Comparison of ENCODE assay signal across 9 mouse cellular contexts in the genomic region with DNA sequence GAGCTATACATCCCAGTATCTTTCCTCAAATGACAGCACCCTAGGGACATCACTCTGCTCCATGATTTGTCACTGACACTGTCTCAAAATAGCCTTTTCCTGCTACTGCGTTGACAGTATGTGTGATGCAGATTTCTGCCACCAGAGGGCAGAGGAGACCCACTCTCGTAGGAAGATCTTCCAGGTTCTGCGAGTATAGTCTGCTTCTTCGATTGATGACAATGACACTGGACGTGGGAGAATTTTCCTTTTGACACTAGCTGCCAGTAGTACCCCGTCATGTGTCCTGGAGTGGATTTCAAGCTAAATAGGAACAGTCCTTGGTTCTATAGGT. TPM values are rescaled to one million over a fixed set of nuclear protein-coding genes. Genes with fewer than 3 reads are reported as not detected.
DNase-seq lines count a peak whose midpoint lies in the region; ATAC-seq and TF ChIP-seq lines count a peak whose summit lies in the region.
"Had no signal": no experiment of that assay in that cellular context is flagged by ENCODE, and none has a peak within 500 bp of the region (broad histone marks: within the 10 kb centered on the region; RNA-seq: fewer than 3 reads in every experiment).

No protein-coding gene starts in this region.

- peak; percentile 33 for DNase-seq in G1E (ENCODE audit: low spot score)
- DNase-seq in adrenal gland, postnatal 25 days = peak; percentile 61
- DNase-seq in embryonic facial prominence, embryonic 10.5 days (ENCODE audit: low spot score) = peak; percentile 78
- DNase-seq in kidney, postnatal 36 days = peak; percentile 43 to 89
- peak; percentile 71 for DNase-seq in liver, postnatal 0 days
- peak; percentile 33 for DNase-seq in ovary, postnatal 14 days (ENCODE audit: low spot score)
- DNase-seq in T-cell, adult 2 months (ENCODE audit: low spot score) = no peak

- ATAC-seq in G1E (ENCODE audit: extremely low read depth, insufficient number of reproducible peaks, low FRiP score, poor library complexity, severe bottlenecking) = peak; percentile 63
- ATAC-seq in heart, embryonic 12.5 days (ENCODE audit: insufficient number of reproducible peaks, low FRiP score) = peak; percentile 39; the same call in 1 of the 2 replicates
- ATAC-seq in liver, postnatal 0 days = no peak

- no peaks in the 10 kb centered on the region for H3K27me3 ChIP-seq in G1E (ENCODE audit: insufficient read depth, low read length)
- no peaks in the 10 kb centered on the region for H3K27me3 ChIP-seq in embryonic facial prominence, embryonic 10.5 days (replicated peaks; ENCODE audit: low read depth, poor library complexity, severe bottlenecking)
- no peaks in the 10 kb centered on the region for H3K27me3 ChIP-seq in heart, embryonic 12.5 days (replicated peaks)
- H3K27me3 ChIP-seq in liver, postnatal 0 days (ENCODE audit: insufficient read depth, low read length) = no peaks in the 10 kb centered on the region
- H3K27me3 ChIP-seq: lung, embryonic 15.5 days had no signal

- H3K4me1 ChIP-seq in G1E (ENCODE audit: insufficient read depth, low read depth, low read length) = no peaks in the 10 kb centered on the region
- H3K4me1 ChIP-seq in embryonic facial prominence, embryonic 10.5 days = no peaks in the 10 kb centered on the region
- 0 out of 2 replicates have a peak, but pooled peaks cover 4% of the 10 kb centered on the region for H3K4me1 ChIP-seq in heart, embryonic 12.5 days (replicated peaks)
- no peaks in the 10 kb centered on the region for H3K4me1 ChIP-seq in liver, postnatal 0 days (ENCODE audit: insufficient read depth)
- H3K4me1 ChIP-seq: lung, embryonic 15.5 days had no signal

- TF ChIP-seq CTCF in G1E (IDR thresholded peaks at IDR 0.05; ENCODE audit: low read depth, low read length) = peak; percentile 82
- peak; percentile 93 for TF ChIP-seq CTCF in liver, postnatal 0 days (IDR thresholded peaks at IDR 0.05; ENCODE audit: low read depth)

- TF ChIP-seq EP300 in liver, postnatal 0 days (IDR thresholded peaks at IDR 0.05; ENCODE audit: low read depth) = no peak

- H3K9me3 ChIP-seq in G1E (replicated peaks) = no peaks in the 10 kb centered on the region
- H3K9me3 ChIP-seq in embryonic facial prominence, embryonic 10.5 days = peaks cover 5% of the 10 kb centered on the region; the same call in 1 of the 2 replicates
- 0 out of 2 replicates have a peak, but pooled peaks cover 4% of the 10 kb centered on the region for H3K9me3 ChIP-seq in heart, embryonic 12.5 days (replicated peaks)
- H3K9me3 ChIP-seq in liver, postnatal 0 days (ENCODE audit: low read length) = no peaks in the 10 kb centered on the region
- H3K9me3 ChIP-seq: lung, embryonic 15.5 days had no signal

- no peak overlapping the region for H3K9ac ChIP-seq in heart, embryonic 12.5 days
- no peak overlapping the region for H3K9ac ChIP-seq in liver, postnatal 0 days (replicated peaks)
- H3K9ac ChIP-seq: lung, embryonic 15.5 days had no signal

- no peaks in the 10 kb centered on the region for H3K36me3 ChIP-seq in G1E (replicated peaks)
- no peaks in the 10 kb centered on the region for H3K36me3 ChIP-seq in embryonic facial prominence, embryonic 10.5 days (replicated peaks)
- no peaks in the 10 kb centered on the region for H3K36me3 ChIP-seq in heart, embryonic 12.5 days
- H3K36me3 ChIP-seq in liver, postnatal 0 days (replicated peaks; ENCODE audit: insufficient read depth, low read length) = no peaks in the 10 kb centered on the region
- H3K36me3 ChIP-seq: lung, embryonic 15.5 days had no signal

- no peak overlapping the region for H3K27ac ChIP-seq in embryonic facial prominence, embryonic 10.5 days (replicated peaks)
- no peak overlapping the region for H3K27ac ChIP-seq in heart, embryonic 12.5 days (ENCODE audit: poor library complexity, severe bottlenecking)
- no peak overlapping the region for H3K27ac ChIP-seq in liver, postnatal 0 days (ENCODE audit: low read depth)
- H3K27ac ChIP-seq: lung, embryonic 15.5 days had no signal

- WGBS in embryonic facial prominence, embryonic 10.5 days = 21% methylated on average over 6 of the region's 6 CpGs
- WGBS in heart, embryonic 12.5 days = 14% methylated on average over 6 of the region's 6 CpGs
- WGBS in liver, postnatal 0 days (ENCODE audit: insufficient replicate concordance) = 9% methylated on average over 6 of the region's 6 CpGs

- H3K4me2 ChIP-seq in heart, embryonic 12.5 days = no peak overlapping the region
- no peak overlapping the region for H3K4me2 ChIP-seq in liver, postnatal 0 days (ENCODE audit: low read depth, low read length)
- H3K4me2 ChIP-seq: lung, embryonic 15.5 days had no signal

- no peak overlapping the region for H3K4me3 ChIP-seq in G1E (ENCODE audit: low read depth, low read length)
- H3K4me3 ChIP-seq in embryonic facial prominence, embryonic 10.5 days = no peak overlapping the region
- H3K4me3 ChIP-seq in heart, embryonic 12.5 days = no peak overlapping the region
- H3K4me3 ChIP-seq in liver, postnatal 0 days (ENCODE audit: low read depth, low read length) = no peak overlapping the region
- H3K4me3 ChIP-seq: lung, embryonic 15.5 days had no signal

RNA-seq across cellular contexts. Expression of a gene that starts 31.9 kb away (rescaled TPM):
- total RNA-seq in G1E (2014; fragmentation: Nextera tagmentation) (11.8 and 12.7 TPM in 2 replicates), G1E (2017) (5.3 and 5.5 TPM in 2 replicates)
- polyA plus RNA-seq in G1E (2012) = 8.1 and 9.7 TPM in 2 replicates
- total RNA-seq in adrenal gland, postnatal 25 days (2021) = 13.2 and 16.2 TPM in 2 replicates
- polyA plus RNA-seq in embryonic facial prominence, embryonic 10.5 days (2016; fragmentation: Nextera tagmentation; extraction: Ambion mirVana) = 70.3 and 74.6 TPM in 2 replicates
- polyA plus RNA-seq in heart, embryonic 12.5 days (2016; fragmentation: Nextera tagmentation; extraction: Ambion mirVana) = 20.3 and 21.1 TPM in 2 replicates
- polyA plus RNA-seq in liver, postnatal 0 days (2015; fragmentation: Nextera tagmentation; extraction: Ambion mirVana) = 2.8 and 3.2 TPM in 2 replicates

RNA-seq across cellular contexts. Expression of a gene that starts 55.5 kb away (rescaled TPM):
- total RNA-seq in G1E (2014; fragmentation: Nextera tagmentation) (not detected in 2 replicates), G1E (2017) (not detected in 2 replicates)
- polyA plus RNA-seq in G1E (2012) = not detected in 2 replicates
- total RNA-seq in adrenal gland, postnatal 25 days (2021) = 0.46 TPM in 1 of 2 replicates, not detected in the other
- 0.18 TPM in 1 of 2 replicates, not detected in the other for polyA plus RNA-seq in embryonic facial prominence, embryonic 10.5 days (2016; fragmentation: Nextera tagmentation; extraction: Ambion mirVana)
- 0.29 and 0.42 TPM in 2 replicates for polyA plus RNA-seq in heart, embryonic 12.5 days (2016; fragmentation: Nextera tagmentation; extraction: Ambion mirVana)
- 0.09 TPM in 1 of 2 replicates, not detected in the other for polyA plus RNA-seq in liver, postnatal 0 days (2015; fragmentation: Nextera tagmentation; extraction: Ambion mirVana)
